Mouse (Mus musculus): ENCODE measurements at regions not wholly inside any gene's neighbourhood (a gene's known extent, or its start where the extent isn't known, plus 50 kb on each side); places are given as distances from the start of the nearest gene placed in this dataset.

DNA sequence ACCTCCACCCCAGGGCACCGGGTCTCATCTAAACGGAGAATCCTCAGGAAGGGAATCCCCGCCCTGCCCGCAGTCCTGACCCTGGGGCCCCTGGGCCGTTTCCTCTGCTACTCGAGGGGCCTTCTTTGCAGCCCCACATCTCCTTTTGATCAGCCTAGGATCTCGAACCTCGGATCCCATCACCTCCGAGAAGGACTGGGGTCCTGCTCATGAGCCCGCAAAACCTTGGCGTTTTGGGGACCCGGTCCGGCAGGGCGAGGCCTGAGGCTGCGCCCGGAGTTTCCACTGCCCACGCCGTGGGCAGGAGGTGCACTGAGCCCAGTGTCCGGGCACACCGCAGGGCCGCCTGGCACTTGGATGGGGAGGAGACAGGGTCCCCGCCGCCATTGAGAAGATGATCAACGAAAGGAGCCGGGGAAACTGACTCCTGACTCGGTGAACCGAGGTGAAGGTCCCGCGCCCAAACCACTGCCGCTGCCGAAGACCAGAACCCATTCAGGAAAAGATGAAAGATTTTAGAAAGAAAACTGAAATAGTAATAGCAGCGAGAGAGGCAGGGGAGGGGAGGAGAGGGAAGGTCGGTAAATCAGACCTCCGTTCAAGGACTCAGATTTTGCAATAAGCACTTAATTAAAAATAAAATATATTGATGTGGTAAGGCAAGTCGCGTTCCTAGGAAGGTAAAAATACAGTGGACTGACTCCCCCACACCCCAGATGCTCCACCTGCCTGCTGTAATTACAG is 399.0 kb upstream of the Smim15 start:
- TF ChIP-seq POLR2A (IDR thresholded peaks at IDR 0.05; ENCODE audit: extremely low read depth, insufficient read depth, low read length) = no peak
- no peak for TF ChIP-seq CTCF (IDR thresholded peaks at IDR 0.05; ENCODE audit: extremely low read depth, insufficient read depth, low read length)

Measured in cortical plate, adult 2 months (tissue).